Mouse (Mus musculus) lung, adult 2 months (tissue): ENCODE data around the gene Katna1.

Experiments
- CTCF ChIP-seq: fragments of 200-500 bp; IDR thresholded peaks from 2 replicates; pipeline ENCODE4 v1.5.1; 2011; ENCODE audit warnings: mild to moderate bottlenecking, low read length, control low read depth; ENCODE audit not compliant: insufficient read depth
- POLR2A ChIP-seq: fragments of 200-500 bp; IDR thresholded peaks from 2 replicates; pipeline ENCODE4 v1.6.1; 2011; ENCODE audit warnings: low read depth, mild to moderate bottlenecking, control low read depth, low read length, borderline replicate concordance; ENCODE audit errors: extremely low read depth

GRCm38 (mm10) chr10:7695286-7695685 lies 30.5 kb upstream of the Katna1 start:
- TF ChIP-seq CTCF (no peak), POLR2A (no peak)
